Mouse (Mus musculus): Measurements from ENCODE around the gene 2610021A01Rik.

- TF ChIP-seq POLR2A (IDR thresholded peaks at IDR 0.05; ENCODE audit: insufficient read length, low read depth) (no peak), CEBPB (IDR thresholded peaks at IDR 0.05; ENCODE audit: insufficient read depth, poor library complexity, severe bottlenecking) (no peak), POLR2AphosphoS2 (IDR thresholded peaks at IDR 0.05; ENCODE audit: insufficient read length, low read depth) (no peak), MAX (IDR thresholded peaks at IDR 0.05; ENCODE audit: low read depth) (no peak), MYOD1 (IDR thresholded peaks at IDR 0.05; ENCODE audit: control insufficient read depth in 1 of 3, insufficient read length in 2 of 3, low read depth in 2 of 3) (no peak), E2F4 (IDR thresholded peaks at IDR 0.05; ENCODE audit: insufficient read depth) (no peak), MYOG (IDR thresholded peaks at IDR 0.05; ENCODE audit: control insufficient read depth in 1 of 3, insufficient read depth in 1 of 3, insufficient read length in 2 of 3, low read depth in 2 of 3) (no peak), TCF3 (IDR thresholded peaks at IDR 0.05; ENCODE audit: insufficient read length, low read depth) (no peak), TCF12 (IDR thresholded peaks at IDR 0.05; ENCODE audit: insufficient read depth, poor library complexity, severe bottlenecking) (no peak), SRF (IDR thresholded peaks at IDR 0.05; ENCODE audit: control insufficient read depth, insufficient read length, low read depth) (no peak), USF1 (IDR thresholded peaks at IDR 0.05; ENCODE audit: low read depth) (no peak)
These were observed 17.0 kb upstream of the 2610021A01Rik start for GRCm38 (mm10) chr7:41582028-41582427.
